Comparison of ENCODE assay signal across 29 mouse cellular contexts in the genomic region with DNA sequence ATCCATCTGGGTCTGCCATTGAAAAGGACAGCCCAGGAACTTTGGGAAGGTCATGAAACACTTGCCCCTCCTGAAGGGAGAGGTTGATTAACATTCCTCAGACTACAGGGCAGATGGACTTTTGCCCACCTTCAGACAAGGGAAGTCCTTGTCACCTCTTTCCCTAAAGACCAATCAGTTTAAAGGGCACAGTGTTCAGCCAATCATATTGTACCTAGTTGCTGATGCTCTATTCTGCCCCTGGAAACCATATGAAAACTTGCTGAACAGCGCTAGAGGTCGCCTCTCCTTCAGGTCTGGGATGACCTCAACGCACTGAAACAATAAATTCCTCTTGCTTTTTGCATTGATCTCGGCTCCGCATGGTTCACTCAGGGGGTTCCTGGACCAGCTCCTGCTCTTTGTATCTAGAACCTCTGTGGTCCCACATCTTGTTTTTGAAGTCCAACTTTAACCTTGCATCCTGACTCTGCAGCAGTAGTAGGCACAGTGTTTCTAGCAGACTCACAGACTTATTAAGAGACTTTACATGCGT. TPM values are rescaled to one million over a fixed set of nuclear protein-coding genes. Genes with fewer than 3 reads are reported as not detected.
DNase-seq lines count a peak whose midpoint lies in the region; ATAC-seq and TF ChIP-seq lines count a peak whose summit lies in the region.
"Had no signal": no experiment of that assay in that cellular context is flagged by ENCODE, and none has a peak within 500 bp of the region (broad histone marks: within the 10 kb centered on the region; RNA-seq: fewer than 3 reads in every experiment).

No protein-coding gene starts in this region.

- H3K9ac ChIP-seq in forebrain, embryonic 11.5 days (ENCODE audit: low read length) = no peak overlapping the region
- H3K9ac ChIP-seq: embryonic facial prominence, embryonic 13.5 days; embryonic facial prominence, embryonic 15.5 days; forebrain, embryonic 13.5 days had no signal

- no peaks in the 10 kb centered on the region for H3K36me3 ChIP-seq in spleen, adult 2 months (ENCODE audit: control insufficient read depth, insufficient read depth, low read length)
- no peaks in the 10 kb centered on the region for H3K36me3 ChIP-seq in forebrain, embryonic 11.5 days (ENCODE audit: control insufficient read depth, insufficient read depth, low read length)
- H3K36me3 ChIP-seq: embryonic facial prominence, embryonic 13.5 days; embryonic facial prominence, embryonic 15.5 days; forebrain, embryonic 10.5 days; G1E had no signal

- no peak for TF ChIP-seq CTCF in spleen, adult 2 months (IDR thresholded peaks at IDR 0.05; ENCODE audit: extremely low read depth, insufficient read depth, insufficient read length, insufficient replicate concordance)
- no peak for TF ChIP-seq CTCF in bone marrow, adult 2 months (IDR thresholded peaks at IDR 0.05; ENCODE audit: control insufficient read depth, insufficient read depth, low read length)

- H3K4me3 ChIP-seq in spleen, adult 2 months (ENCODE audit: extremely low read depth, insufficient read depth, insufficient read length) = no peak overlapping the region
- no peak overlapping the region for H3K4me3 ChIP-seq in bone marrow, adult 2 months (replicated peaks; ENCODE audit: control insufficient read depth, low read depth, low read length)
- no peak overlapping the region for H3K4me3 ChIP-seq in forebrain, embryonic 11.5 days (ENCODE audit: low read depth, low read length)
- H3K4me3 ChIP-seq: embryonic facial prominence, embryonic 13.5 days; embryonic facial prominence, embryonic 15.5 days; erythroblast, embryonic 14.5 days; forebrain, embryonic 10.5 days; forebrain, embryonic 13.5 days had no signal

- H3K4me1 ChIP-seq in spleen, adult 2 months (ENCODE audit: control insufficient read depth, insufficient read depth, insufficient read length) = peaks cover 16% of the 10 kb centered on the region
- peaks cover 2% of the 10 kb centered on the region for H3K4me1 ChIP-seq in bone marrow, adult 2 months (ENCODE audit: control insufficient read depth, insufficient read depth, low read length)
- H3K4me1 ChIP-seq in forebrain, embryonic 11.5 days (replicated peaks; ENCODE audit: control insufficient read depth, insufficient read depth, low read length) = no peaks in the 10 kb centered on the region
- H3K4me1 ChIP-seq: embryonic facial prominence, embryonic 13.5 days; embryonic facial prominence, embryonic 15.5 days; forebrain, embryonic 10.5 days; forebrain, embryonic 13.5 days had no signal

- DNase-seq in spleen, adult 2 months (ENCODE audit: low read depth in 1 of 2, low spot score in 2 of 2) = no peak
- DNase-seq in spleen, postnatal 10 days (ENCODE audit: low spot score in 2 of 2) = no peak
- peak; percentile 51 for DNase-seq in R1 (ENCODE audit: low read depth, low spot score)
- DNase-seq in forebrain, embryonic 11.5 days (ENCODE audit: low spot score) = no peak
- no peak for DNase-seq in Muller cell, postnatal 12 days (ENCODE audit: inconsistent ontology term)
- DNase-seq in adrenal gland, adult 2 months = no peak
- DNase-seq: adrenal gland, adult 8-10 months; adrenal gland, postnatal 14 days; adrenal gland, postnatal 36 days; cerebellum, adult 11 months; cerebellum, adult 18-20 months; cerebellum, adult 8-10 months; cerebellum, adult 9-11 months; cerebellum, postnatal 14 days; cerebellum, postnatal 36 days; embryo, embryonic 11 days had no signal

- no peak for TF ChIP-seq POLR2A in spleen, adult 2 months (IDR thresholded peaks at IDR 0.05; ENCODE audit: low read depth, low read length)
- TF ChIP-seq POLR2A in bone marrow, adult 2 months (IDR thresholded peaks at IDR 0.05; ENCODE audit: borderline replicate concordance, control insufficient read depth, low read depth, low read length) = no peak

- H3K27ac ChIP-seq in spleen, adult 2 months (ENCODE audit: insufficient read depth, low read length) = peak overlapping the region; percentile 24; the same call in 1 of the 2 replicates
- H3K27ac ChIP-seq in bone marrow, adult 2 months (ENCODE audit: control insufficient read depth, insufficient read depth, low read depth, low read length, poor library complexity) = peak overlapping the region; percentile 38; the same call in 1 of the 2 replicates
- no peak overlapping the region for H3K27ac ChIP-seq in forebrain, embryonic 11.5 days (ENCODE audit: low read depth, low read length)
- H3K27ac ChIP-seq: embryonic facial prominence, embryonic 13.5 days; embryonic facial prominence, embryonic 15.5 days; forebrain, embryonic 10.5 days; forebrain, embryonic 13.5 days had no signal

- H3K4me2 ChIP-seq in forebrain, embryonic 11.5 days (ENCODE audit: low read depth, low read length, severe bottlenecking) = no peak overlapping the region
- H3K4me2 ChIP-seq: embryonic facial prominence, embryonic 13.5 days; embryonic facial prominence, embryonic 15.5 days; forebrain, embryonic 13.5 days had no signal

- ATAC-seq in forebrain, embryonic 11.5 days (replicated peaks; ENCODE audit: low FRiP score) = no peak
- ATAC-seq: forebrain, embryonic 13.5 days; forebrain, embryonic 16.5 days had no signal

- no peaks in the 10 kb centered on the region for H3K9me3 ChIP-seq in forebrain, embryonic 11.5 days (ENCODE audit: control insufficient read depth, low read length)
- H3K9me3 ChIP-seq: embryonic facial prominence, embryonic 13.5 days; embryonic facial prominence, embryonic 15.5 days; forebrain, embryonic 10.5 days; forebrain, embryonic 13.5 days; G1E had no signal

- 84% methylated on average over 6 of the region's 6 CpGs for WGBS in spleen, adult 2 months
- WGBS in bone marrow, adult 2 months = 85% methylated on average over 6 of the region's 6 CpGs
- WGBS in forebrain, embryonic 11.5 days = 82% methylated on average over 6 of the region's 6 CpGs

- H3K27me3 ChIP-seq in spleen, adult 2 months (ENCODE audit: control insufficient read depth, insufficient read depth, low read length) = no peaks in the 10 kb centered on the region
- H3K27me3 ChIP-seq in forebrain, embryonic 11.5 days (ENCODE audit: control insufficient read depth, insufficient read depth, low read length) = no peaks in the 10 kb centered on the region
- H3K27me3 ChIP-seq: embryonic facial prominence, embryonic 13.5 days; embryonic facial prominence, embryonic 15.5 days; forebrain, embryonic 13.5 days had no signal

RNA-seq across cellular contexts. Expression of a gene that starts 6.1 kb away (rescaled TPM):
- 116 and 142 TPM in 2 replicates for polyA plus RNA-seq in spleen, adult 2 months (2012; rRNA removed)
- polyA plus RNA-seq in bone marrow, adult 2 months (2011; ENCODE audit: insufficient read depth, insufficient read length, low replicate concordance, missing spikeins) = 18.2 and 44.1 TPM in 2 replicates
- not detected in 2 replicates for polyA plus RNA-seq in forebrain, embryonic 11.5 days (2014; fragmentation: Nextera tagmentation; extraction: Ambion mirVana)
- total RNA-seq in adrenal gland, adult 2 months (2021) = under 1 TPM in 1 of 2 experiments, not detected in 1; 0.97 TPM
- 0.52 and 1.2 TPM in 2 replicates for polyA plus RNA-seq in adrenal gland, adult 2 months (2012; rRNA removed)
- total RNA-seq: common myeloid progenitor, adult 5-6 weeks had no signal
- polyA plus RNA-seq: brain, embryonic 14.5 days; C2C12; embryonic facial prominence, embryonic 11.5 days; embryonic facial prominence, embryonic 13.5 days; embryonic facial prominence, embryonic 15.5 days; erythroblast, embryonic 14.5 days; forebrain, embryonic 10.5 days; forebrain, embryonic 13.5 days; forebrain, embryonic 16.5 days; frontal cortex, adult 2 months had no signal

RNA-seq across cellular contexts. Expression of a gene that starts 20.7 kb away (rescaled TPM):
- 1.5 and 2.5 TPM in 2 replicates for polyA plus RNA-seq in spleen, adult 2 months (2012; rRNA removed)
- not detected in 2 replicates for polyA plus RNA-seq in bone marrow, adult 2 months (2011; ENCODE audit: insufficient read depth, insufficient read length, low replicate concordance, missing spikeins)
- not detected in 2 replicates for polyA plus RNA-seq in forebrain, embryonic 11.5 days (2014; fragmentation: Nextera tagmentation; extraction: Ambion mirVana)
- total RNA-seq in adrenal gland, adult 2 months (2021) = not detected
- polyA plus RNA-seq in adrenal gland, adult 2 months (2012; rRNA removed) = 0.54 and 0.76 TPM in 2 replicates
- total RNA-seq: adrenal gland, adult 8-10 months; adrenal gland, postnatal 14 days; adrenal gland, postnatal 36 days; common myeloid progenitor, adult 5-6 weeks; G1E had no signal
- polyA plus RNA-seq: C2C12; embryonic facial prominence, embryonic 11.5 days; embryonic facial prominence, embryonic 13.5 days; erythroblast, embryonic 14.5 days; forebrain, embryonic 10.5 days; forebrain, embryonic 13.5 days; G1E had no signal

RNA-seq across cellular contexts. Expression of a gene that starts 42.9 kb away (rescaled TPM):
- polyA plus RNA-seq in spleen, adult 2 months (2012; rRNA removed) = 47.5 and 71.3 TPM in 2 replicates
- 23.0 and 75.4 TPM in 2 replicates for polyA plus RNA-seq in bone marrow, adult 2 months (2011; ENCODE audit: insufficient read depth, insufficient read length, low replicate concordance, missing spikeins)
- polyA plus RNA-seq in forebrain, embryonic 11.5 days (2014; fragmentation: Nextera tagmentation; extraction: Ambion mirVana) = 0.31 TPM in 1 of 2 replicates, not detected in the other
- 1 to 10 TPM; 7.6 to 8.3 TPM for total RNA-seq in adrenal gland, adult 2 months (2021)
- polyA plus RNA-seq in adrenal gland, adult 2 months (2012; rRNA removed) = 4.0 and 4.2 TPM in 2 replicates
- polyA plus RNA-seq: erythroblast, embryonic 14.5 days; forebrain, embryonic 10.5 days had no signal

RNA-seq across cellular contexts. Expression of a gene that starts 48.1 kb away (rescaled TPM):
- 11.0 and 15.0 TPM in 2 replicates for polyA plus RNA-seq in spleen, adult 2 months (2012; rRNA removed)
- 7.5 and 18.2 TPM in 2 replicates for polyA plus RNA-seq in bone marrow, adult 2 months (2011; ENCODE audit: insufficient read depth, insufficient read length, low replicate concordance, missing spikeins)
- 28.7 and 29.3 TPM in 2 replicates for polyA plus RNA-seq in forebrain, embryonic 11.5 days (2014; fragmentation: Nextera tagmentation; extraction: Ambion mirVana)
- total RNA-seq in adrenal gland, adult 2 months (2021) = 10 to 100 TPM; 12.9 to 20.6 TPM
- polyA plus RNA-seq in adrenal gland, adult 2 months (2012; rRNA removed) = 12.4 and 13.5 TPM in 2 replicates

RNA-seq across cellular contexts. Expression of a gene that starts 48.6 kb away (rescaled TPM):
- 0.44 and 1.2 TPM in 2 replicates for polyA plus RNA-seq in spleen, adult 2 months (2012; rRNA removed)
- 2.4 and 4.4 TPM in 2 replicates for polyA plus RNA-seq in bone marrow, adult 2 months (2011; ENCODE audit: insufficient read depth, insufficient read length, low replicate concordance, missing spikeins)
- 0.37 TPM in 1 of 2 replicates, not detected in the other for polyA plus RNA-seq in forebrain, embryonic 11.5 days (2014; fragmentation: Nextera tagmentation; extraction: Ambion mirVana)
- under 1 TPM; 0.62 to 0.72 TPM for total RNA-seq in adrenal gland, adult 2 months (2021)
- 4.5 and 5.1 TPM in 2 replicates for polyA plus RNA-seq in adrenal gland, adult 2 months (2012; rRNA removed)
- total RNA-seq: common myeloid progenitor, adult 5-6 weeks had no signal
- polyA plus RNA-seq: embryonic facial prominence, embryonic 11.5 days had no signal
